In the genomic region with DNA sequence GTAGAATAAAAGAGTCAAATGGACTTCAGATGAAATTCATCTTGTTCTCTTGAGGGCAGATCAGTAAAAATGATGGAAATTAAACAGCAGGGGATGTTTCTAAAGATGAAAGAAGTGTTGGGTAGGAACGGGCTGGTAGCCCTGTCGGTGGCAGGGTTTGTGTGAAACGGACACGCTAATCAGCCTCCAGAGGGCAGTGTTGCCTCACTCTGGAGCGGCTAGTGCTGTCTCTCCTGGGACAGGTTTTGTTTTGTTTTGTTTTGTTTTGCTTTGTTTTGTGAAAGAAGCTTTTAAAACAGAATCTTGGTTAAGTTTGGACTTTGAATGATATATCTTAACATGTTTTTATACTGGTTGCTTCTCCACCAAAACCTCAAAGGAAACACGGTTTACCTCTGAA, we compare ENCODE assay signal across 8 mouse cellular contexts. TPM values are rescaled to one million over a fixed set of nuclear protein-coding genes. Genes with fewer than 3 reads are reported as not detected.
DNase-seq lines count a peak whose midpoint lies in the region; ATAC-seq and TF ChIP-seq lines count a peak whose summit lies in the region.

No protein-coding gene starts in this region.

- no peak overlapping the region for H3K4me2 ChIP-seq in intestine, postnatal 0 days (replicated peaks; ENCODE audit: low read depth)
- H3K4me2 ChIP-seq in limb, embryonic 13.5 days (replicated peaks), result 0 out of 2 replicates have a peak overlapping the region, but pooled peaks have one; percentile 31
- H3K4me2 ChIP-seq in midbrain, embryonic 16.5 days (ENCODE audit: low read length), result no peak overlapping the region

- 14% methylated on average over 6 of the region's 6 CpGs for WGBS in intestine, postnatal 0 days
- 14% methylated on average over 6 of the region's 6 CpGs for WGBS in limb, embryonic 13.5 days
- 14% methylated on average over 6 of the region's 6 CpGs for WGBS in midbrain, embryonic 16.5 days

- H3K36me3 ChIP-seq in intestine, postnatal 0 days (ENCODE audit: control insufficient read depth, insufficient read depth), result peaks cover 23% of the 10 kb centered on the region
- no peaks in the 10 kb centered on the region for H3K36me3 ChIP-seq in limb, embryonic 13.5 days
- no peaks in the 10 kb centered on the region for H3K36me3 ChIP-seq in midbrain, embryonic 16.5 days (ENCODE audit: control insufficient read depth, insufficient read depth, low read length)

- peaks cover 3% of the 10 kb centered on the region for H3K4me1 ChIP-seq in intestine, postnatal 0 days (replicated peaks; ENCODE audit: control insufficient read depth, insufficient read depth, low read length)
- H3K4me1 ChIP-seq in limb, embryonic 13.5 days, result peaks cover 14% of the 10 kb centered on the region; the same call in 1 of the 2 replicates
- H3K4me1 ChIP-seq in midbrain, embryonic 16.5 days (ENCODE audit: control insufficient read depth, insufficient read depth, low read length), result no peaks in the 10 kb centered on the region

- no peak overlapping the region for H3K4me3 ChIP-seq in intestine, postnatal 0 days (ENCODE audit: low read depth, low read length)
- no peak overlapping the region for H3K4me3 ChIP-seq in limb, embryonic 13.5 days
- no peak overlapping the region for H3K4me3 ChIP-seq in midbrain, embryonic 16.5 days (ENCODE audit: low read depth, low read length)

- H3K27me3 ChIP-seq in intestine, postnatal 0 days (replicated peaks; ENCODE audit: control insufficient read depth, insufficient read depth, low read length), result no peaks in the 10 kb centered on the region
- H3K27me3 ChIP-seq in limb, embryonic 13.5 days, result 0 out of 2 replicates have a peak, but pooled peaks cover 5% of the 10 kb centered on the region
- peaks cover 5% of the 10 kb centered on the region for H3K27me3 ChIP-seq in midbrain, embryonic 16.5 days (ENCODE audit: control insufficient read depth, insufficient read depth, low read depth, low read length)

- H3K9me3 ChIP-seq in intestine, postnatal 0 days (ENCODE audit: control insufficient read depth), result no peaks in the 10 kb centered on the region
- H3K9me3 ChIP-seq in limb, embryonic 13.5 days, result no peaks in the 10 kb centered on the region
- H3K9me3 ChIP-seq in midbrain, embryonic 16.5 days (replicated peaks; ENCODE audit: control insufficient read depth, low read length, poor library complexity, severe bottlenecking), result no peaks in the 10 kb centered on the region

- peak; percentile 50; the same call in 1 of the 2 replicates for ATAC-seq in intestine, postnatal 0 days
- no peak for ATAC-seq in limb, embryonic 13.5 days (ENCODE audit: low FRiP score, low read depth)
- peak; percentile 86 for ATAC-seq in midbrain, embryonic 16.5 days

- no peak overlapping the region for H3K9ac ChIP-seq in intestine, postnatal 0 days (ENCODE audit: low read depth, low read length)
- H3K9ac ChIP-seq in limb, embryonic 13.5 days, result no peak overlapping the region
- no peak overlapping the region for H3K9ac ChIP-seq in midbrain, embryonic 16.5 days (ENCODE audit: low read depth, low read length)

- peak; percentile 98 for TF ChIP-seq CTCF in intestine, postnatal 0 days (IDR thresholded peaks at IDR 0.05; ENCODE audit: low read depth)

- DNase-seq in kidney, adult 18-20 months, result peak; percentile 78
- DNase-seq in kidney, adult 11 months, result no peak
- DNase-seq in cerebellum, postnatal 25 days, result peak; percentile 70 to 86
- DNase-seq in gastrocnemius, postnatal 10 days, result peak; percentile 78
- DNase-seq in spleen, adult 18-20 months, result peak; percentile 54 to 76

- no peak overlapping the region for H3K27ac ChIP-seq in intestine, postnatal 0 days (ENCODE audit: low read depth, low read length)
- H3K27ac ChIP-seq in limb, embryonic 13.5 days, result no peak overlapping the region
- H3K27ac ChIP-seq in midbrain, embryonic 16.5 days (ENCODE audit: low read length), result no peak overlapping the region

RNA-seq across cellular contexts. Expression of a gene that starts 7.4 kb away (rescaled TPM):
- total RNA-seq in gastrocnemius, postnatal 10 days (2021), result 1 to 10 TPM in 1 of 2 experiments, under 1 TPM in 1; 0.94 to 1.5 TPM
- polyA plus RNA-seq in intestine, postnatal 0 days (2015; fragmentation: Nextera tagmentation; extraction: Ambion mirVana), result 14.5 and 15.1 TPM in 2 replicates
- 4.0 and 4.4 TPM in 2 replicates for polyA plus RNA-seq in limb, embryonic 13.5 days (2015; fragmentation: Nextera tagmentation; extraction: Ambion mirVana)
- polyA plus RNA-seq in midbrain, embryonic 16.5 days (2015; fragmentation: Nextera tagmentation; extraction: Ambion mirVana), result 1.1 and 1.6 TPM in 2 replicates

RNA-seq across cellular contexts. Expression of a gene that starts 51.2 kb away (rescaled TPM):
- 10 to 100 TPM; 34.9 to 35.4 TPM for total RNA-seq in gastrocnemius, postnatal 10 days (2021)
- 26.0 and 28.8 TPM in 2 replicates for polyA plus RNA-seq in intestine, postnatal 0 days (2015; fragmentation: Nextera tagmentation; extraction: Ambion mirVana)
- 41.5 and 42.4 TPM in 2 replicates for polyA plus RNA-seq in limb, embryonic 13.5 days (2015; fragmentation: Nextera tagmentation; extraction: Ambion mirVana)
- 58.0 and 63.2 TPM in 2 replicates for polyA plus RNA-seq in midbrain, embryonic 16.5 days (2015; fragmentation: Nextera tagmentation; extraction: Ambion mirVana)
